Mouse (Mus musculus) liver, embryonic 15.5 days (tissue): ENCODE results near the gene Tinagl1. TPM values are rescaled to one million over a fixed set of nuclear protein-coding genes. Genes with fewer than 3 reads are reported as not detected.

Source experiments
- ATAC-seq: fragments of 200-750 bp; cut with Nextera tagmentation; 2 replicates; pipeline ENCODE4 v1.8.0; 2017; ENCODE audit warnings: moderate number of reproducible peaks, mild to moderate bottlenecking, moderate library complexity; ENCODE audit not compliant: insufficient read depth
- H3K27ac ChIP-seq: fragments of 300-500 bp; sonication (generic); replicated peaks from 2 replicates; pipeline ENCODE4 v1.5.1; 2015; ENCODE audit warnings: mild to moderate bottlenecking, inconsistent platforms
- H3K27me3 ChIP-seq: fragments of 300-500 bp; sonication (generic); 2 replicates; pipeline ENCODE4 v1.6.1; 2015; ENCODE audit warnings: mild to moderate bottlenecking, inconsistent platforms
- H3K36me3 ChIP-seq: fragments of 300-500 bp; sonication (generic); replicated peaks from 2 replicates; pipeline ENCODE4 v1.6.1; 2015; ENCODE audit warnings: moderate library complexity, mild to moderate bottlenecking, inconsistent platforms
- H3K4me1 ChIP-seq: fragments of 300-500 bp; sonication (generic); replicated peaks from 2 replicates; pipeline ENCODE4 v1.6.1; 2015; ENCODE audit warnings: inconsistent platforms
- H3K4me2 ChIP-seq: fragments of 300-500 bp; sonication (generic); 2 replicates; pipeline ENCODE4 v1.6.1; 2015; ENCODE audit warnings: moderate library complexity, mild to moderate bottlenecking, inconsistent platforms
- H3K4me3 ChIP-seq: fragments of 300-500 bp; sonication (generic); replicated peaks from 2 replicates; pipeline ENCODE4 v1.5.1; 2015; ENCODE audit warnings: mild to moderate bottlenecking, inconsistent platforms
- H3K9ac ChIP-seq: fragments of 300-500 bp; sonication (generic); 2 replicates; pipeline ENCODE4 v1.6.1; 2015; ENCODE audit warnings: moderate library complexity, mild to moderate bottlenecking, inconsistent platforms
- H3K9me3 ChIP-seq: fragments of 300-500 bp; sonication (generic); replicated peaks from 2 replicates; pipeline ENCODE4 v1.6.1; 2016; ENCODE audit warnings: inconsistent platforms
- WGBS: fragments of 180-500 bp; shearing (Covaris S2); methylation state at CpG from one replicate; pipeline ENCODE4 v1.1.7; 2015; ENCODE audit warnings: mixed read lengths; ENCODE audit not compliant: insufficient replicate concordance; 5-methylcytosine and 5-hydroxymethylcytosine counted together
- polyA plus RNA-seq: library from polyadenylated mRNA; unstranded; fragments of >200 nt; fragmentation: Nextera tagmentation; extraction: Ambion mirVana; gene quantifications from 2 replicates; pipeline ENCODE4 v1.2.1, GENCODE M21; 2015

The Tinagl1 gene
- polyA plus RNA-seq, 1 experiment from 2014 or later, result 41.1 TPM

DNA sequence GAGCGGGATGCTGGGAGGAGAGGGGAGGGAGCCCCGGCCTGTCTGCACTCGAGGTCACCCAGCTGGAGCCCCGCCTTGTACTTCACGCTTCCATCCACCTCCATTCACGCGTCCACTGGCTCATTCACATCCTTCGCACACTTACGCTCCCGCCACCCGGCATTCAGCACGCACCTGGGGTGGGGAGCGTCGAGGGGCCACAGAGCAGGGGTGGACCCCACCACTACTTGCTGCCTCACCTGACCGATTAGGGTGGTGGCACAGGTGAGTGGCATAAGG, 35.8 kb downstream of the Tinagl1 start, which contains the start of gene Hcrtr1:
Hcrtr1 (minus strand) TSS at position 146 of the 279 bp plus-strand sequence.
- Histone ChIP-seq H3K9me3 (no peaks in the 10 kb centered on the region), H3K27me3 (peaks cover 88% of the 10 kb centered on the region), H3K4me2 (no peak within 1 kb of the TSS), H3K4me1 (no peaks in the 10 kb centered on the region; the same call in 1 of the 2 replicates), H3K27ac (no peak within 1 kb of the TSS), H3K4me3 (peak within 1 kb of the TSS; percentile 5; the same call in 1 of the 2 replicates), H3K36me3 (no peaks in the 10 kb centered on the region), H3K9ac (no peak within 1 kb of the TSS)
- 6% methylated on average over 15 of the region's 15 CpGs for WGBS
- ATAC-seq, result no peak

DNA sequence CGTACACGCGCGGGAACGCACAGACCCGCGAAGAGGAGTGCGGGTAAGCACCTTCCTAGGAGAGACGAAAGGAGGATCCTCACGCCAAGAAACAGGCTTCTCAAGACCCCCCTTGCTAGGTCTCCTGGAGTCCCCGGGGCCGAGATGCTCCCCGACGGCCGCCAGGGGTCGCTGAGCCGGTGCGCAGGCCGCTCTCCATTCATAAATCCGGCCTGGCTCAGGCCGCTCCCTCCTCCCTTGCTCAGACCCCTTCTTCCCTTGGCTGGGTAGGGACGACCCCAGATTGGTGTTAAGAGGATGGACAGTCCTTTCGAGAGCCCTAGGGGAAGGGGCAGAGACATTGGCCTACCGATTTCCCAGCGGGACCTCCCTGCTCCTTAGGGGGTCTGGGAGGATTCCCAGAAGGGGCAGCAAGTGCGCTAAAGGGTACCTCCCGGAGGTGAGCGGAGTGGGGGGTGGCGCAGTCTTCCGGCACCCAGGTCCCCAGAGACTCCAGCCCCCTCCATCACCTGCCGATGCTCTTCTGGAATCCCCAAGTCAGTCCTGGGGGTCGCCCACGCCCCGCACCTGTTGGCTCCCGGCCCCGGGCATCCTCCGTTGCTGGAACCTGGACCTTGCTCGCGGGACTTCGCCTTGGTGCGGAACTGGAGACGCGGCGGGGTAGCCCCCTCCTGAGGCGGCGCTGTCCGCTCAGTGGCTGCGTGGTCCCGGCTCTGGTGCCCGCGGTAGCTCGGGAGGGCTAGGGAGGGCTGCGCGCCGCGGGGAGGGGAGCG, 36.3 kb downstream of the Tinagl1 start:
- Histone ChIP-seq H3K4me2 (no peak overlapping the region), H3K4me3 (peak overlapping the region; percentile 5; the same call in 1 of the 2 replicates), H3K9ac (no peak overlapping the region), H3K27me3 (peaks cover 83% of the 10 kb centered on the region), H3K36me3 (no peaks in the 10 kb centered on the region), H3K27ac (no peak overlapping the region), H3K9me3 (no peaks in the 10 kb centered on the region), H3K4me1 (no peaks in the 10 kb centered on the region; the same call in 1 of the 2 replicates)
- WGBS, result 2% methylated on average over 46 of the region's 57 CpGs
- ATAC-seq, result 0 out of 2 replicates have a peak, but pooled peaks have one; percentile 39

DNA sequence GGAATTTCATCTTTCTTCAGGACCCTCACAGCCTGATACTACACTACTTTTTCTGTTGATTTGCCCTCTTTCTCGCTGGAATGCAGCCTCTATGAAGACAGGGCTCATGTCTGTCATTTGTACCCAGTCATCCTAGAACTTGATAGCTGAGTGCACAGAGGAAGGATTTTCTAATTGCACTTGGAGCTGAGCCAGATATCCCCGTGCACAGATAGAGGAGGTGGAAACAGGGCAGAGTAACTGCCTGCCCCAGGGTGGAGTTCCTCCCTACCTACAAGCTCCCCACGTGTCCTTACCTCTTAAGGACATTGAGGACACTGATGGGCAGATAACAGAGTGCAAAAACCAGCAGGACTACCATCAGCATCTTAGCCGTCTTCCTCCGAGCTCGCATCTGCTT, 41.5 kb downstream of the Tinagl1 start:
- Histone ChIP-seq H3K9ac (no peak overlapping the region), H3K4me3 (no peak overlapping the region), H3K36me3 (no peaks in the 10 kb centered on the region), H3K27ac (no peak overlapping the region), H3K27me3 (peaks cover 31% of the 10 kb centered on the region), H3K9me3 (no peaks in the 10 kb centered on the region), H3K4me2 (no peak overlapping the region), H3K4me1 (peaks cover 10% of the 10 kb centered on the region)
- 40% methylated on average over 6 of the region's 6 CpGs for WGBS
- no peak for ATAC-seq

DNA sequence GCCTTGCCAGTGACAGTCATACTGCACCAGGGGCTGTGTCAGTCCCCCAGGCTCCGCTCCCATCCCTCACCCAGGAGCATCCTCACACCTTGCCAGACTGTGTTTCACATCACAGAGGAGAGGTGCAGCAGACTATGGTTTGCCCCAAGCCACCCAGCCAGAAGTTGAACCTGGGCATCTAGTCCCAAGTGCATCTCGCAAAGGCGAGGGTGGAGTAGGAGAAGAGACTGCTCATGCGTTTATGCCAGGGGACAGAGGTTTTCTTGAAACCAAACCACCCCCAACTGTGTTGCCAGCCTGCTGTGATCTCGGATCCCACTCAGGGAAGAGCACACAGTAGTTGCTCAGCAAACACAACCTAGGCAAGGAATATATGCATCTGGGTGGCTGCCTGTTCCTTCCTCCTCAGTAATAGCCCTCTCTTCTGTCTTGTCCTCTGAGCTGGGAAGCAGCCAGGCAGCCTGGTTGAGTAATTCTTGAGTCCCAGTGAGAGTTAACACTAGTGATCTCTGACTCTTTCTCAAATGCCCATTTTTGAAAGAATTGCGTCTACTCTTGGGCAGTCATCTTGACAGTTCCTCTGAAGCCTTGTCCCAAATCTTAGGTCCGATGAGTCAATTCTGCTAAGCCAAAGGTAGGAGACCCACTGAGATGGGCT, 43.3 kb downstream of the Tinagl1 start:
- no peak for ATAC-seq
- no peak overlapping the region for H3K9ac ChIP-seq
- WGBS, result 63% methylated on average over 7 of the region's 7 CpGs
- H3K9me3 ChIP-seq, result no peaks in the 10 kb centered on the region
- H3K27me3 ChIP-seq, result peaks cover 13% of the 10 kb centered on the region; the same call in 1 of the 2 replicates
- no peak overlapping the region for H3K4me3 ChIP-seq
- H3K36me3 ChIP-seq, result peaks cover 17% of the 10 kb centered on the region
- H3K4me2 ChIP-seq, result no peak overlapping the region
- no peak overlapping the region for H3K27ac ChIP-seq
- peaks cover 16% of the 10 kb centered on the region for H3K4me1 ChIP-seq

DNA sequence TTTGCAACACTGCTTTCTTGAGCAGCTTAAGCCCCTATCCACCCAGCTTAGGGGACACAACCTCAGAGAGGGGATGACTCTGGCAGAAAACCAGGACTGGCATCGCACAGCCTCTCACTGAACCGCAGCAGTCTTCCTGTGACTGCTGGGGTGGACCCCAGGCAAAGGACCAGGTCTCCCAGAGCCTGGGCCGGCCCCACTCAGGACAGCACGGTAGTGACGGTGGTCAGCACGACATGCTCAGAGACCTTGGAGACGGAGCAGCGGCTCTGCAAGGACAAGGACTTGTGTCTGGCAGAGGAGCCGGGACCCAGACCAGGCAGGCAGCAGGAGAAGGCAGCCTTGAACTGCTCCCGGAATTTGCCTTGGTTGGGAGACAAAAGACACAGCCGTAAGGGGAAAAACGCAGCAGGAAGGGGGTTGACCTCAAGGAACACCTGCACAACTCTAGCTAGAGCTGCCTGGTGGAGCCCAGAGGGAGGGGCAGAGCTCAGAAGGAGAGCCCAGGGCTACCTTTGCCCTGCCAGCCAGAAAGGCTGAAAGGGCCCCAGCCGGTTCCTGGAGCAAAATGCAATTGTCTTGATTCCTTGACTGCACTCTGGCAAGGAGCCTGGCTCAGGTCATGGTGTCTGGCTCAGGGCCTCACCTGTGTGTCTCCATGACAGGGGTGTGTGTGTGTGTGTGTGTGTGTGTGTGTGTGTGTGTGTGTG, 44.1 kb downstream of the Tinagl1 start:
- Histone ChIP-seq H3K27ac (no peak overlapping the region), H3K36me3 (peaks cover 24% of the 10 kb centered on the region), H3K9ac (no peak overlapping the region), H3K27me3 (peaks cover 9% of the 10 kb centered on the region; the same call in 1 of the 2 replicates), H3K4me2 (no peak overlapping the region), H3K4me1 (peaks cover 16% of the 10 kb centered on the region), H3K9me3 (no peaks in the 10 kb centered on the region), H3K4me3 (no peak overlapping the region)
- WGBS, result 59% methylated on average over 13 of the region's 13 CpGs
- ATAC-seq, result no peak

DNA sequence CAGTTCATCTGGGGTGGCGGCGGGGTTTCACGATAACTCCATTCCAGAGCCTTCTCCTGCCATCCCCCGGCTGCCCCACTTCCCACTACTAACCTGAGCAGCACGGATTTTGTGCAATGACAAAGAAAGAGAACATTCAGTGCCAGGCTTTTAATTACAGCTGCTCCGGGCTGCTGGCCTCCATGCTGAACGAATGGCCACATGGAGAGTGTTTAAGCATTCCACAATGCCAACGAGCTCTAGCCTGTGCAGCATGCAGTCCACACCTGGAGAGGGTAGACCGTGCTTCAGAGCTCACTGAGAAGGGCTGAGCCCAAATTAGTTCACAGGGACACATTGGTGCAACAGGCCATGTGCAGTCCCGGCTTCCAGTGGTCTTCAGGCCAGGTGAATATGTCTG, 44.8 kb downstream of the Tinagl1 start:
- Histone ChIP-seq H3K4me2 (no peak overlapping the region), H3K9me3 (no peaks in the 10 kb centered on the region), H3K4me1 (peaks cover 16% of the 10 kb centered on the region), H3K9ac (no peak overlapping the region), H3K4me3 (no peak overlapping the region), H3K36me3 (peaks cover 32% of the 10 kb centered on the region), H3K27me3 (0 out of 2 replicates have a peak, but pooled peaks cover 2% of the 10 kb centered on the region), H3K27ac (no peak overlapping the region)
- ATAC-seq, result no peak
- WGBS, result 75% methylated on average over 10 of the region's 10 CpGs

DNA sequence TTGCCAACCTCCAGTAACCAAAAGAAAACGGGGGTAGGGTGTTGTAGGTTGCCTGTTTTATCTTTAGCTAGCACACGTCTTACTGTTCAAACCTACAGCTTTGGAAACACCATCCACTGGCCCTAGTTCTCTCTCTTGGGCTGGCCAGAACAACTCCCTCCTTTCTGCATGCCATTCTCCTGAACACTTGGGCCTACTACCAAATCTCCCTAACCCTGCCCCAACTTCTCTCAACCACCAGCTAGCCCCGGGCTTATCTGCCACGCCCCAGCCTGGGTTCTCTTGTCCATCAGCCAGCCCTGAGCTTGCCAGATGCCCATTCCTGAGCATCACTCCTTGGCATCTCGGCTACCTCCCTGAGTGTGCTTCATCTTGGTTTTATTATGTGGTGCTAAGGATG, 46.0 kb downstream of the Tinagl1 start:
- no peak for ATAC-seq
- Histone ChIP-seq H3K4me1 (peaks cover 16% of the 10 kb centered on the region), H3K9ac (no peak overlapping the region), H3K4me3 (no peak overlapping the region), H3K27me3 (no peaks in the 10 kb centered on the region), H3K4me2 (no peak overlapping the region), H3K27ac (no peak overlapping the region), H3K9me3 (no peaks in the 10 kb centered on the region), H3K36me3 (peaks cover 43% of the 10 kb centered on the region)
- 44% methylated on average over 5 of the region's 5 CpGs for WGBS

DNA sequence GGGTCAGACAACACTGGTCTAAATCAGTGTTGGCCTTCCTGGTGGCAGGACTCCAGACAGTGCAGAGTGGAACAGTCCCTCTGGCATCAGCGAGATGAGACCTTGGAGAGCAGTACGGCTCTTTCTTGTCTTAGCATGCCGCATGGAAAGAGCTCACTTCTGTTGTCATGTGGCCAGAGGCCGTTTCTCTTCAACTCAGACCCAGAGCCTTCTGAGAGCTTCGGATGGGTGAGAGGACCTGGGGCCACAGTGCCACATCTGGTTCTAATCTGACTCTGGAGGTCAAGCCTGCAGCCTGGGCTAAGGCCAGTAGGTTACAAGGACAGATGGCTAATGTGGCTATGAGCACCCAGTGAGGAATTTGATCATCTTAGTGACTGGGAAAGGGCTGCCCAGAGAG, 49.0 kb downstream of the Tinagl1 start:
- H3K27ac ChIP-seq, result no peak overlapping the region
- H3K9ac ChIP-seq, result no peak overlapping the region
- H3K9me3 ChIP-seq, result no peaks in the 10 kb centered on the region
- WGBS, result 83% methylated on average over 5 of the region's 5 CpGs
- no peaks in the 10 kb centered on the region for H3K27me3 ChIP-seq
- peaks cover 18% of the 10 kb centered on the region for H3K4me1 ChIP-seq
- peaks cover 73% of the 10 kb centered on the region for H3K36me3 ChIP-seq
- H3K4me3 ChIP-seq, result no peak overlapping the region
- H3K4me2 ChIP-seq, result no peak overlapping the region
- no peak for ATAC-seq

DNA sequence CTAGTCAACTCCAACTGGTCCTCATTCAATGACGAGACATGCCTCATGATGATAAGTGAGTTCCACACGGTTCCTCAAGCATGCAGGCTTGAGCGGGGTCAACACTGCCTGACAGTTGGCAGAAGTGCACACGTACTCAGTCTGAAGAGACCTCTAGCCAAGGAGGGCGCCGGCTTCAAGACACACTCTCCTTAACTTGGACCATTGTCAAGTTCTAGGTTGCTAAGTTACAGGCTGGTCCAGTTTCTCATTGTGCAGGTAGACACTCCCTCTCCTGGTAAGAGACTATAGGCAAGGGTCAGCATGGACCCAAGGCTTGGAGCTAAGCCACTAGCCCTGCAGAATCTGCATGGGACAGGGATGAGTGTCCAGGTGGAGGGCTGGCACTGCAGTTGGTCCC, 49.8 kb downstream of the Tinagl1 start:
- H3K4me2 ChIP-seq, result no peak overlapping the region
- no peak overlapping the region for H3K9ac ChIP-seq
- no peak overlapping the region for H3K4me3 ChIP-seq
- peaks cover 23% of the 10 kb centered on the region for H3K4me1 ChIP-seq
- peaks cover 73% of the 10 kb centered on the region for H3K36me3 ChIP-seq
- H3K27me3 ChIP-seq, result no peaks in the 10 kb centered on the region
- 85% methylated on average over 6 of the region's 6 CpGs for WGBS
- no peak overlapping the region for H3K27ac ChIP-seq
- H3K9me3 ChIP-seq, result no peaks in the 10 kb centered on the region
- no peak for ATAC-seq

DNA sequence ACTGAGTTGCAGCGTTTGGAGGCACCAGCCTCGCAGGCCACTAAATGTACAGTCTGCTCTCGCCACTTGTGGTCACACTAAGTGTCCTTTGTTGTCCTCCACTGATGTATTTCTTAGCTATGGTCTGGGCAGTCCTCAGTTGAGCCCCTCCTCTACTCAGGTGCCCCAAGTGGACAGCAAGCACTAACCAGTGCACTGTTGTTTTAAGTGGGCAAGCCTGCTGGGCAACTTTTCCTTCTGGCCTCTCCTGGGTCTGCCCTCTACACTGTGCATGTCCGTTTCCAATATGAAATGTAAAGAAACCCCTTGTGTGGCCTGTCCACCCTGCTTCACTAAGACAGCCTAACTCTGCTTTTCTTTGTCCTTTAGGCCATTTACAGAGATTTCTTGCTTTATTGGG, 50.8 kb downstream of the Tinagl1 start:
- Histone ChIP-seq H3K27me3 (no peaks in the 10 kb centered on the region), H3K9ac (no peak overlapping the region), H3K9me3 (no peaks in the 10 kb centered on the region), H3K4me1 (peaks cover 20% of the 10 kb centered on the region), H3K4me2 (no peak overlapping the region), H3K36me3 (peaks cover 73% of the 10 kb centered on the region), H3K4me3 (no peak overlapping the region), H3K27ac (no peak overlapping the region)
- ATAC-seq, result no peak
- WGBS, result 81% methylated on average over 4 of the region's 4 CpGs

DNA sequence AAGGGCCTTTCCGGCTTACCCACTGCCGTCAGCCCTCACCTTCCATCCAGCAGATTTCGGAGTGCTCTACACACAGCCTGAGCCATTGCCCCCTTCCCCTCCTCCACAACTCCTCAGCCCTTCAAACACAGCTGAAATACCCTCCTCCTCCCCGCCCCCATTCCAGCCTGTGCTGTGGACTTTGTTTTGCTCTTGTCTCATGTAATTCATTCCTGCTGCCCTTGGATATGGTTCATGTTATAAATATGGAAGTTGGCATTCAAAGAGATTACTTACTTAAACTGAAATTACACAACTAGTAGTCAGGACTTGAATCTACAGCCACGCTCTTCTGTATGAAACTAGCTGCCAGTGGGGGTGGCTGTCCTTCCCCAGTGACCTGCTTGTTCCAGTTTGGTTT, 51.9 kb downstream of the Tinagl1 start:
- ATAC-seq, result no peak
- Histone ChIP-seq H3K4me2 (no peak overlapping the region), H3K27me3 (no peaks in the 10 kb centered on the region), H3K4me3 (no peak overlapping the region), H3K27ac (no peak overlapping the region), H3K9ac (no peak overlapping the region), H3K9me3 (no peaks in the 10 kb centered on the region), H3K36me3 (peaks cover 71% of the 10 kb centered on the region), H3K4me1 (peaks cover 9% of the 10 kb centered on the region; the same call in 1 of the 2 replicates)
- WGBS, result 85% methylated on average over 5 of the region's 5 CpGs
